In the genomic region with DNA sequence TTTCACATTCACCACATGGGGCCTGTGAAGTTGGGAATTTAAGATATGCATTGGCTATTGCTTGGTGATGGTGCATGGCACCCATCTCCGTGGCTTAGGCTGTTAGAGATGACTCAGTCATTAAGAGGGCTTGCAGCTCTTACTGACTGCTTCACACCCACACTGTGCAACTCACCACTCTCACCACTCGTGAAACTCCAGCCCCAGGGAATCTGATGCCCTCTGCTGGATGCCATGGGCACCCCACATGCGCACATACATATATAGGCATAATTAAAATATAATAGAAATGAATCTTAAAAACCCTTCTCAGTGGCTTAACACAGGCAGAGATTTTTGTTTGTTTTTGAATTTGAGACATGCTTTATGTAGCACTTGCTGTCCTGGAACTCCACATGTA, we compare ENCODE assay signal across 9 mouse cellular contexts.
DNase-seq lines count a peak whose midpoint lies in the region; ATAC-seq lines count a peak whose summit lies in the region.
"Had no signal": no experiment of that assay in that cellular context is flagged by ENCODE, and none has a peak within 500 bp of the region (broad histone marks: within the 10 kb centered on the region; RNA-seq: fewer than 3 reads in every experiment).

No protein-coding gene starts in this region.

- no peaks in the 10 kb centered on the region for H3K27me3 ChIP-seq in intestine, embryonic 16.5 days (replicated peaks; ENCODE audit: control insufficient read depth, insufficient read depth, low read length)
- no peaks in the 10 kb centered on the region for H3K27me3 ChIP-seq in limb, embryonic 10.5 days (ENCODE audit: low read depth, poor library complexity, severe bottlenecking)

- H3K36me3 ChIP-seq in intestine, embryonic 16.5 days (ENCODE audit: control insufficient read depth, insufficient read depth, low read length), result no peaks in the 10 kb centered on the region
- no peaks in the 10 kb centered on the region for H3K36me3 ChIP-seq in limb, embryonic 10.5 days

- no peaks in the 10 kb centered on the region for H3K4me1 ChIP-seq in intestine, embryonic 16.5 days (ENCODE audit: control insufficient read depth, insufficient read depth, low read length)
- H3K4me1 ChIP-seq in limb, embryonic 10.5 days, result peaks cover 17% of the 10 kb centered on the region

- peak; percentile 3 for DNase-seq in kidney, adult 9 months
- DNase-seq in kidney, adult 18-20 months, result no peak
- DNase-seq in A20 (ENCODE audit: low read depth, low spot score), result peak; percentile 26
- peak; percentile 20 for DNase-seq in ES-CJ7 (ENCODE audit: low read depth, low spot score)
- DNase-seq in limb, embryonic 10.5 days (ENCODE audit: low spot score), result no peak
- DNase-seq in adrenal gland, adult 2 months, result no peak
- DNase-seq: cerebellum, postnatal 25 days had no signal

- H3K4me3 ChIP-seq in intestine, embryonic 16.5 days (ENCODE audit: low read length), result no peak overlapping the region
- no peak overlapping the region for H3K4me3 ChIP-seq in limb, embryonic 10.5 days

- ATAC-seq in megakaryocyte, adult 5-6 weeks (ENCODE audit: poor library complexity, severe bottlenecking), result peak; percentile 57; the same call in 1 of the 2 replicates
- ATAC-seq in intestine, embryonic 16.5 days, result no peak

- no peak overlapping the region for H3K27ac ChIP-seq in intestine, embryonic 16.5 days (ENCODE audit: low read length)
- H3K27ac ChIP-seq in limb, embryonic 10.5 days, result no peak overlapping the region

- no peak overlapping the region for H3K9ac ChIP-seq in intestine, embryonic 16.5 days (ENCODE audit: low read depth, low read length)

- 91% methylated on average over 3 of the region's 3 CpGs for WGBS in intestine, embryonic 16.5 days
- WGBS in limb, embryonic 10.5 days, result 91% methylated on average over 3 of the region's 3 CpGs

- H3K9me3 ChIP-seq in intestine, embryonic 16.5 days (ENCODE audit: control insufficient read depth, low read length), result no peaks in the 10 kb centered on the region
- H3K9me3 ChIP-seq in limb, embryonic 10.5 days (replicated peaks), result no peaks in the 10 kb centered on the region

- no peak overlapping the region for H3K4me2 ChIP-seq in intestine, embryonic 16.5 days (ENCODE audit: low read depth, low read length)

Comparison
In these comparisons a context has a peak if more than half of its experiments do, and no peak if none do; other contexts are left out.
1. DNase-seq: peak in kidney, adult 9 months (single experiment), A20 (single experiment) and ES-CJ7 (single experiment); none in kidney, adult 18-20 months (single experiment), limb, embryonic 10.5 days (single experiment) and adrenal gland, adult 2 months (single experiment).